Mouse (Mus musculus) adrenal gland, postnatal 36 days (tissue): ENCODE data around the gene Nek5. TPM values are rescaled to one million over a fixed set of nuclear protein-coding genes. Genes with fewer than 3 reads are reported as not detected.

Source experiments
- DNase-seq, 2 experiments: peaks; one replicate each; pipeline ENCODE4 v3.0.0; 2021; ENCODE audit warnings: mixed read lengths in 1 of 2
- total RNA-seq, 2 experiments: library from RNA; stranded (reverse); gene quantifications; 2 replicates each; pipeline ENCODE4 v1.2.3; 2021

Nek5 gene
- total RNA-seq, 2 experiments from 2014 or later, result 5.9 to 7.4 TPM

- no peak for DNase-seq
Measured at GRCm38 (mm10) chr8:22089226-22089625, 35.6 kb downstream of the Nek5 start.

GRCm38 (mm10) chr8:22079313-22080007, 45.4 kb downstream of the Nek5 start:
- no peak for DNase-seq

GRCm38 (mm10) chr8:22061126-22061525, 63.7 kb downstream of the Nek5 start:
- DNase-seq, result peak in 1 of 2 experiments; percentile 13

GRCm38 (mm10) chr8:22060446-22060889, 64.4 kb downstream of the Nek5 start, which contains the start of gene Alg11:
TSS of gene Alg11 (plus strand) at chr8:22060721.
- DNase-seq, result peak; percentile 97 to 99

- peak; percentile 42 to 52 for DNase-seq
Measured at GRCm38 (mm10) chr8:22059821-22060445, 64.9 kb downstream of the Nek5 start, which contains the start of gene Atp7b. TSS of gene Atp7b (minus strand) at chr8:22060305.

GRCm38 (mm10) chr8:22059153-22059738, 65.6 kb downstream of the Nek5 start:
- DNase-seq, result no peak

- no peak for DNase-seq
Measured at GRCm38 (mm10) chr8:22058368-22058767, 66.5 kb downstream of the Nek5 start.

GRCm38 (mm10) chr8:22056850-22057249, 68.0 kb downstream of the Nek5 start:
- no peak for DNase-seq

GRCm38 (mm10) chr8:22055492-22055877, 69.4 kb downstream of the Nek5 start:
- DNase-seq, result no peak

GRCm38 (mm10) chr8:22054674-22055491, 70.0 kb downstream of the Nek5 start:
- DNase-seq, result peak; percentile 28 to 34

- DNase-seq, result peak; percentile 63 to 73
Measured at GRCm38 (mm10) chr8:22047699-22048464, 77.0 kb downstream of the Nek5 start.

GRCm38 (mm10) chr8:22043706-22044105, 81.1 kb downstream of the Nek5 start:
- DNase-seq, result no peak

- DNase-seq, result no peak
Measured at GRCm38 (mm10) chr8:22042515-22042914, 82.3 kb downstream of the Nek5 start.

- no peak for DNase-seq
Measured at GRCm38 (mm10) chr8:22040153-22040509, 84.7 kb downstream of the Nek5 start.

- no peak for DNase-seq
Measured at GRCm38 (mm10) chr8:22039468-22040152, 85.2 kb downstream of the Nek5 start.

- DNase-seq, result no peak
Measured at GRCm38 (mm10) chr8:22037022-22037421, 87.8 kb downstream of the Nek5 start.

- no peak for DNase-seq
Measured at GRCm38 (mm10) chr8:22036137-22036536, 88.7 kb downstream of the Nek5 start.

- no peak for DNase-seq
Measured at GRCm38 (mm10) chr8:22030990-22031389, 93.9 kb downstream of the Nek5 start.

- no peak for DNase-seq
Measured at GRCm38 (mm10) chr8:22028973-22029372, 95.9 kb downstream of the Nek5 start.

- DNase-seq, result no peak
Measured at GRCm38 (mm10) chr8:22025241-22025640, 99.6 kb downstream of the Nek5 start.
